Mouse (Mus musculus) megakaryocyte, embryonic 14.5 days (primary cell): ENCODE measurements around the gene Cnbd2.

Source experiments
- FLI1 ChIP-seq: IDR thresholded peaks from 2 replicates; pipeline ENCODE4 v1.6.1; 2012; ENCODE audit warnings: low read length, inconsistent platforms, mixed read lengths
- GATA1 ChIP-seq: IDR thresholded peaks from 3 replicates; pipeline ENCODE4 v1.6.1; 2012; ENCODE audit warnings: mixed read lengths, low read length, inconsistent platforms, borderline replicate concordance

- TF ChIP-seq GATA1 (no peak), FLI1 (no peak)
Measured at GRCm38 (mm10) chr2:156267636-156268035, 44.5 kb upstream of the Cnbd2 start.
